Mouse (Mus musculus) cerebellum, adult 2 months (tissue): ENCODE measurements around the gene Nudt2.

Experiments
- CTCF ChIP-seq: fragments of 200-500 bp; IDR thresholded peaks from 2 replicates; pipeline ENCODE4 v1.5.1; 2011; ENCODE audit warnings: low read depth, mild to moderate bottlenecking, control low read depth, low read length, moderate library complexity, borderline replicate concordance; ENCODE audit not compliant: insufficient read depth
- POLR2A ChIP-seq: fragments of 200-500 bp; IDR thresholded peaks from 2 replicates; pipeline ENCODE4 v1.6.1; 2011; ENCODE audit warnings: low read length, control low read depth, borderline replicate concordance; ENCODE audit not compliant: insufficient read depth

GRCm38 (mm10) chr4:41438931-41439330 lies 26.0 kb upstream of the Nudt2 start:
- no peak for TF ChIP-seq CTCF
- TF ChIP-seq POLR2A, result no peak
